Mouse (Mus musculus) brain, embryonic 14.5 days (tissue): ENCODE data around the gene Krtap4-9.

ENCODE experiments used
- CTCF ChIP-seq: fragments of 200-500 bp; IDR thresholded peaks from 2 replicates; pipeline ENCODE4 v1.5.1; 2012; ENCODE audit warnings: inconsistent platforms, mild to moderate bottlenecking, moderate library complexity, borderline replicate concordance; ENCODE audit not compliant: insufficient read depth, insufficient read length; ENCODE audit errors: extremely low read depth
- POLR2A ChIP-seq: fragments of 200-500 bp; IDR thresholded peaks from 2 replicates; pipeline ENCODE4 v1.6.1; 2012; ENCODE audit warnings: mild to moderate bottlenecking, inconsistent platforms, borderline replicate concordance; ENCODE audit not compliant: poor library complexity, insufficient read depth, insufficient read length, severe bottlenecking; ENCODE audit errors: extremely low read depth

DNA sequence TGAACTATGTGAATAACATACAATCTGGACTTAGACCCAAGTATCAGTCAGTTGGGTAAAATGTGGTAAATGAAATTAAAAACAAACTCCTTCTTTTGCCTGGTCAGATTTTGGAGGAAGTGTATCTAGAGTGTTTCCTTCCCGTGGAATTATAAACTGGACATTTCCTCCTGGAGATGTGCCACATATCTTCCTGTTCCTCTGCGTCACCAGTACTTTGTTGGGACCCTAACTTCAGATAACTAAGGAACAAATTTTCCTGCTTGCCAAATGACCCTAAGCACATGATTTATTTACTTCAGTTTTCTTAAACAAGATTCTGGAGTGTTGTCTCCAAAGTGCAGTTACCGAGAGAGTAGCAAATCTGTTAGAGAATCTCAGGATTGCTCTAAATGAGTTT lies 41.0 kb upstream of the Krtap4-9 start:
- TF ChIP-seq CTCF (no peak), POLR2A (no peak)
